Mouse (Mus musculus): ENCODE measurements at regions not wholly inside any gene's neighbourhood (a gene's known extent, or its start where the extent isn't known, plus 50 kb on each side); places are given as distances from the start of the nearest gene placed in this dataset.
"Not testable (repeated sequence)": the region's sequence is repeated elsewhere in the genome, so short reads cannot be mapped to it uniquely, and the experiment has no call there.

- DNase-seq, result no peak
Observed at GRCm38 (mm10) chr10:118603857-118604414, 163.1 kb downstream of the Ifng start.

- no peak for DNase-seq
Observed at GRCm38 (mm10) chr10:118605156-118605821, 164.4 kb downstream of the Ifng start.

GRCm38 (mm10) chr10:118607418-118607817 is 166.6 kb downstream of the Ifng start:
- DNase-seq, result no peak

GRCm38 (mm10) chr10:118608376-118609145 is 167.7 kb downstream of the Ifng start:
- DNase-seq, result no peak

- DNase-seq, result no peak
Observed at GRCm38 (mm10) chr10:118609157-118609556, 168.3 kb downstream of the Ifng start.

- DNase-seq, result no peak
Observed at GRCm38 (mm10) chr10:118610868-118611461, 170.1 kb downstream of the Ifng start.

- DNase-seq, result no peak
Observed at GRCm38 (mm10) chr10:118612091-118612490, 171.2 kb downstream of the Ifng start.

- no peak for DNase-seq
Observed at GRCm38 (mm10) chr10:118613056-118613695, 172.3 kb downstream of the Ifng start.

- no peak for DNase-seq
Observed at GRCm38 (mm10) chr10:118614251-118614865, 173.5 kb downstream of the Ifng start.

- DNase-seq, result no peak
Observed at GRCm38 (mm10) chr10:118615131-118616020, 174.5 kb downstream of the Ifng start.

GRCm38 (mm10) chr10:118616031-118616615 is 175.3 kb downstream of the Ifng start:
- DNase-seq, result no peak

GRCm38 (mm10) chr10:118617291-118618044 is 176.6 kb downstream of the Ifng start:
- DNase-seq, result no peak

GRCm38 (mm10) chr10:118618251-118618650 is 177.4 kb downstream of the Ifng start:
- DNase-seq, result not testable (repeated sequence)

GRCm38 (mm10) chr10:118618766-118619600 is 178.1 kb downstream of the Ifng start:
- DNase-seq, result no peak

- no peak for DNase-seq
Observed at GRCm38 (mm10) chr10:118619601-118620000, 178.8 kb downstream of the Ifng start.

- no peak for DNase-seq
Observed at GRCm38 (mm10) chr10:118620611-118621010, 179.8 kb downstream of the Ifng start.

- DNase-seq, result no peak
Observed at GRCm38 (mm10) chr10:118621546-118621945, 180.7 kb downstream of the Ifng start.

- DNase-seq, result no peak
Observed at GRCm38 (mm10) chr10:118622131-118622530, 181.3 kb downstream of the Ifng start.

GRCm38 (mm10) chr10:118622916-118623315 is 182.1 kb downstream of the Ifng start:
- no peak for DNase-seq
